ENCODE assay signal across 8 mouse cellular contexts in the genomic region with DNA sequence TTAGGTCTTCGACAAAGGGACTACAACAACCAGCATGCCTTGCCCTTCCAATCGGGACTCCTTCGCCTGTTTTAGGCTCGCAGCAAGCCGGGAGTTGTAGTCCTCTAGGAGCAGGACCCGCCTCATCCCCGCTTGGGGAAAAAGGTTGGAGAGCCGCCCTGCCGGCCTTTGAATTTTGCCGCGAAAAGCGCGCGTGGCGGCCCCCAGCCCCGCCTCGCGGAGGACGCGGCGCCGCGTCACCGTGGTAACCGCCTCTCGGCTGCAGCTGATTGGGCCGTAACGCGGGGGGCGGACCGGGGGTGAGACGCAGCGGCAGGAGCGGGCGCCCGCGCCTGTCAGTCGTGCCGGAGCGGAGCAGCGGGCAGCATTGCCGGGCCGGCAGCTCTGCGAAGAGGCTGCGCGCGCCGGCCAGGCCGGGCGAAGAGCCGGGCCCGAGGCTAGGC. TPM values are rescaled to one million over a fixed set of nuclear protein-coding genes. Genes with fewer than 3 reads are reported as not detected.
DNase-seq lines count a peak whose midpoint lies in the region; ATAC-seq lines count a peak whose summit lies in the region.

No protein-coding gene starts in this region.

- intact Hi-C loops in gastrocnemius, postnatal 36 days (cut with DNase I): no loop called here
- intact Hi-C loops in left cerebral cortex, postnatal 10 days (cut with DNase I): loop anchor here (5.0 kb wide), 1 partner anchor 105 kb away; no protein-coding TSS in a partner anchor

- peaks cover 9% of the 10 kb centered on the region; the same call in 1 of the 2 replicates for H3K27me3 ChIP-seq in intestine, embryonic 14.5 days (replicated peaks; ENCODE audit: control insufficient read depth, insufficient read depth, low read length)

- peaks cover 36% of the 10 kb centered on the region for H3K4me1 ChIP-seq in intestine, embryonic 14.5 days (replicated peaks; ENCODE audit: control insufficient read depth, insufficient read depth, low read length)

- peaks cover 4% of the 10 kb centered on the region; the same call in 1 of the 2 replicates for H3K9me3 ChIP-seq in intestine, embryonic 14.5 days (ENCODE audit: control insufficient read depth, low read length)

- DNase-seq in adrenal gland, adult 18-20 months (ENCODE audit: low spot score in 2 of 2): peak; percentile 92
- DNase-seq in embryo, embryonic 10.5 days (ENCODE audit: low spot score): peak; percentile 97
- DNase-seq in gastrocnemius, postnatal 36 days: peak; percentile 92 to 97
- peak; percentile 96 for DNase-seq in intestine, embryonic 14.5 days (ENCODE audit: low spot score)
- DNase-seq in left cerebral cortex, postnatal 10 days (ENCODE audit: extremely low spot score in 1 of 2, low spot score in 2 of 2): peak; percentile 91 to 99
- peak; percentile 96 for DNase-seq in right cerebral cortex, postnatal 14 days
- peak; percentile 90 for DNase-seq in urinary bladder, postnatal 25 days (ENCODE audit: low spot score)

- H3K9ac ChIP-seq in intestine, embryonic 14.5 days (ENCODE audit: low read length): peak overlapping the region; percentile 49

- H3K36me3 ChIP-seq in intestine, embryonic 14.5 days (ENCODE audit: control insufficient read depth, insufficient read depth, low read length): no peaks in the 10 kb centered on the region

- peak overlapping the region; percentile 62 for H3K4me3 ChIP-seq in intestine, embryonic 14.5 days (ENCODE audit: low read depth, low read length)

- peak overlapping the region; percentile 91 for H3K4me2 ChIP-seq in intestine, embryonic 14.5 days (ENCODE audit: low read length)

- H3K27ac ChIP-seq in intestine, embryonic 14.5 days (ENCODE audit: low read depth): peak overlapping the region; percentile 69

- ATAC-seq in intestine, embryonic 14.5 days (replicated peaks; ENCODE audit: low FRiP score, low TSS enrichment, low read depth): peak; percentile 89
- ATAC-seq in megakaryocyte-erythroid progenitor cell, adult 5-6 weeks (replicated peaks; ENCODE audit: low FRiP score, low TSS enrichment, poor library complexity, severe bottlenecking): peak; percentile 71

- under 1% methylated on average over 48 of the region's 52 CpGs for WGBS in intestine, embryonic 14.5 days

RNA-seq across cellular contexts. Expression of gene Fam222a, which starts 0.7 kb away (rescaled TPM):
- total RNA-seq in adrenal gland, adult 18-20 months (2021): 10 to 100 TPM; 62.7 to 76.0 TPM
- under 1 TPM; 0.22 to 0.28 TPM for total RNA-seq in gastrocnemius, postnatal 36 days (2021)
- polyA plus RNA-seq in intestine, embryonic 14.5 days (2014; fragmentation: Nextera tagmentation; extraction: Ambion mirVana): 4.9 and 7.1 TPM in 2 replicates
- total RNA-seq in left cerebral cortex, postnatal 10 days (2021): 1 to 10 TPM; 6.4 to 7.4 TPM
- 1.2 TPM in 1 of 2 replicates, not detected in the other for total RNA-seq in megakaryocyte-erythroid progenitor cell, adult 5-6 weeks (2014; fragmentation: Nextera tagmentation)
- 0.08 TPM in 1 of 2 replicates, not detected in the other for total RNA-seq in megakaryocyte-erythroid progenitor cell, adult 5-6 weeks (2017)

Comparison
In these comparisons a context has a peak if more than half of its experiments do, and no peak if none do; other contexts are left out.
1. Peak in every context shown above with its lines: DNase-seq, ATAC-seq, H3K4me3 ChIP-seq and H3K27ac ChIP-seq.
2. RNA of gene Fam222a, which starts 0.7 kb away (total RNA-seq): 62.7 to 76.0 TPM in adrenal gland, adult 18-20 months; 6.4 to 7.4 TPM in left cerebral cortex, postnatal 10 days, 0.08 to 1.2 TPM in megakaryocyte-erythroid progenitor cell, adult 5-6 weeks and 0.22 to 0.28 TPM in gastrocnemius, postnatal 36 days; every median in the first group is over 4 times any median in the second.